24 mouse cellular contexts compared by ENCODE assay signal in the genomic region with DNA sequence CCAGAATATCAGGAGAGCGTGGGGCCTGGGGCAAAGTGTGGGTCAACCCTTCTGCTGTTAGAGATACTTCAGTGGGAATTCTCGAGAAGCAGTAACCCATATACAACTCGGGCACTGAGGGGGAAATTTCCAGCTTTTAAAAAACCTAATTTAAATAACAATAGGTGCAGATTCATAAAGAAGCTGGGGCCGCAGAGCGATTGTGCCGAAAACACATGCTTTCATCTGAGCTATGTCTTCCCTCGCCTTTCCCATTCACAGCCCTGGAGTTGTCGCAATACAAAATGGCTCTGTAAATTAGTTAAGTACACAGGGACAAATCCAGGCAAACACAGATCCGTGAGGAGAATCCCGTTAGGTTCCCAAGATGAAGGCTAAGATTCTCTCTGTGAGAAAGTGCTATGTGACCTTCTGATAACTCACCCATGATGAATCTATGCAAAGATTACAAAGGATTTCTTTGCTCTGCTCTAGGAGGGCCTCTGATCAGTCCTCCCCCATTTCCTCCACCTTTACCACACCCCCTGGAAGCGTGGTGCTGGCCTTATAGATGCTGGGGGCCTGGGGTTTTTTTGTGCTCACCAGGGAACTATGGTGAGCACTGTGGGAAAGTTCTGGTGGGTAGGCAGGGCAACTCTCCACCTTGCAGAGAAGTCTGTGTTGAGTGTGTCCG. TPM values are rescaled to one million over a fixed set of nuclear protein-coding genes. Genes with fewer than 3 reads are reported as not detected.
A peak's percentile ranks its signal among the peaks of the same experiment; 100 is the strongest.
DNase-seq lines count a peak whose midpoint lies in the region; ATAC-seq and TF ChIP-seq lines count a peak whose summit lies in the region.
"Had no signal": no experiment of that assay in that cellular context is flagged by ENCODE, and none has a peak within 500 bp of the region (broad histone marks: within the 10 kb centered on the region; RNA-seq: fewer than 3 reads in every experiment).

No protein-coding gene starts in this region.

- peaks cover 38% of the 10 kb centered on the region for H3K4me1 ChIP-seq in forebrain, embryonic 10.5 days
- peaks cover 13% of the 10 kb centered on the region for H3K4me1 ChIP-seq in forebrain, postnatal 0 days (ENCODE audit: insufficient read depth)
- H3K4me1 ChIP-seq in midbrain, embryonic 11.5 days (ENCODE audit: control insufficient read depth, insufficient read depth, low read length) = peaks cover 19% of the 10 kb centered on the region
- peaks cover 4% of the 10 kb centered on the region; the same call in 1 of the 2 replicates for H3K4me1 ChIP-seq in midbrain, embryonic 15.5 days
- peaks cover 29% of the 10 kb centered on the region for H3K4me1 ChIP-seq in forebrain, embryonic 13.5 days
- H3K4me1 ChIP-seq: stomach, embryonic 15.5 days had no signal

- H3K9ac ChIP-seq in forebrain, postnatal 0 days = no peak overlapping the region
- no peak overlapping the region for H3K9ac ChIP-seq in midbrain, embryonic 11.5 days (ENCODE audit: low read length)
- no peak overlapping the region for H3K9ac ChIP-seq in midbrain, embryonic 15.5 days
- no peak overlapping the region for H3K9ac ChIP-seq in forebrain, embryonic 13.5 days
- H3K9ac ChIP-seq: embryonic facial prominence, embryonic 15.5 days; heart, embryonic 12.5 days; hindbrain, embryonic 12.5 days; neural tube, embryonic 12.5 days; stomach, embryonic 15.5 days had no signal

- H3K27me3 ChIP-seq in forebrain, embryonic 10.5 days (ENCODE audit: poor library complexity, severe bottlenecking) = no peaks in the 10 kb centered on the region
- no peaks in the 10 kb centered on the region for H3K27me3 ChIP-seq in forebrain, postnatal 0 days (ENCODE audit: insufficient read depth, low read length)
- no peaks in the 10 kb centered on the region for H3K27me3 ChIP-seq in midbrain, embryonic 11.5 days (ENCODE audit: control insufficient read depth, insufficient read depth, low read length)
- no peaks in the 10 kb centered on the region for H3K27me3 ChIP-seq in midbrain, embryonic 15.5 days (replicated peaks)
- no peaks in the 10 kb centered on the region for H3K27me3 ChIP-seq in forebrain, embryonic 13.5 days
- H3K27me3 ChIP-seq: embryonic facial prominence, embryonic 15.5 days; heart, embryonic 12.5 days; hindbrain, embryonic 12.5 days; stomach, embryonic 15.5 days had no signal

- TF ChIP-seq CTCF in forebrain, postnatal 0 days (IDR thresholded peaks at IDR 0.05; ENCODE audit: low read depth) = no peak

- no peak overlapping the region for H3K4me2 ChIP-seq in forebrain, postnatal 0 days (ENCODE audit: low read depth)
- no peak overlapping the region for H3K4me2 ChIP-seq in midbrain, embryonic 11.5 days
- H3K4me2 ChIP-seq in midbrain, embryonic 15.5 days = no peak overlapping the region
- H3K4me2 ChIP-seq in forebrain, embryonic 13.5 days = no peak overlapping the region
- H3K4me2 ChIP-seq: embryonic facial prominence, embryonic 15.5 days; heart, embryonic 12.5 days; hindbrain, embryonic 12.5 days; neural tube, embryonic 12.5 days; stomach, embryonic 15.5 days had no signal

- no peak for ATAC-seq in forebrain, postnatal 0 days
- ATAC-seq in midbrain, embryonic 11.5 days (ENCODE audit: low FRiP score) = peak; percentile 80
- no peak for ATAC-seq in midbrain, embryonic 15.5 days (replicated peaks)
- peak; percentile 61 for ATAC-seq in forebrain, embryonic 13.5 days
- ATAC-seq: inflammation-experienced regulatory T-cells, adult 6 months had no signal

- 43% methylated on average over 12 of the region's 12 CpGs for WGBS in forebrain, embryonic 10.5 days
- WGBS in forebrain, postnatal 0 days = 21% methylated on average over 12 of the region's 12 CpGs
- 29% methylated on average over 12 of the region's 12 CpGs for WGBS in midbrain, embryonic 11.5 days
- WGBS in midbrain, embryonic 15.5 days = 22% methylated on average over 12 of the region's 12 CpGs
- 13% methylated on average over 12 of the region's 12 CpGs for WGBS in forebrain, embryonic 13.5 days

- peak; percentile 18 for DNase-seq in forebrain, embryonic 10.5 days (ENCODE audit: extremely low spot score, low spot score)
- no peak for DNase-seq in forebrain, postnatal 0 days
- peak; percentile 89 for DNase-seq in midbrain, embryonic 11.5 days (ENCODE audit: low spot score, missing footprints)
- peak; percentile 53 for DNase-seq in retina, postnatal 1 day
- no peak for DNase-seq in adrenal gland, adult 8-10 months
- DNase-seq in cerebellum, adult 11 months = no peak
- DNase-seq: adrenal gland, postnatal 14 days; cerebellum, postnatal 10 days; gastrocnemius, postnatal 25 days; heart, adult 18-20 months; heart, postnatal 10 days; kidney, adult 2 months; kidney, postnatal 10 days; lung, postnatal 4 days; right cerebral cortex, adult 18-20 months; right cerebral cortex, postnatal 4 days had no signal

- peak overlapping the region; percentile 73 for H3K27ac ChIP-seq in forebrain, embryonic 10.5 days
- H3K27ac ChIP-seq in forebrain, postnatal 0 days (ENCODE audit: low read depth, low read length) = no peak overlapping the region
- no peak overlapping the region for H3K27ac ChIP-seq in midbrain, embryonic 11.5 days (ENCODE audit: low read depth, low read length)
- no peak overlapping the region for H3K27ac ChIP-seq in midbrain, embryonic 15.5 days
- H3K27ac ChIP-seq in forebrain, embryonic 13.5 days = no peak overlapping the region
- H3K27ac ChIP-seq: embryonic facial prominence, embryonic 15.5 days; hindbrain, embryonic 12.5 days; neural tube, embryonic 12.5 days; stomach, embryonic 15.5 days had no signal

- H3K36me3 ChIP-seq in forebrain, embryonic 10.5 days (replicated peaks) = no peaks in the 10 kb centered on the region
- H3K36me3 ChIP-seq in forebrain, postnatal 0 days (ENCODE audit: insufficient read depth) = no peaks in the 10 kb centered on the region
- H3K36me3 ChIP-seq in midbrain, embryonic 11.5 days (ENCODE audit: control insufficient read depth, insufficient read depth, low read length) = no peaks in the 10 kb centered on the region
- no peaks in the 10 kb centered on the region for H3K36me3 ChIP-seq in midbrain, embryonic 15.5 days (replicated peaks)
- H3K36me3 ChIP-seq in forebrain, embryonic 13.5 days (ENCODE audit: poor library complexity, severe bottlenecking) = no peaks in the 10 kb centered on the region
- H3K36me3 ChIP-seq: embryonic facial prominence, embryonic 15.5 days; heart, embryonic 12.5 days; hindbrain, embryonic 12.5 days; neural tube, embryonic 12.5 days; stomach, embryonic 15.5 days had no signal

- H3K4me3 ChIP-seq in forebrain, embryonic 10.5 days = 0 out of 2 replicates have a peak overlapping the region, but pooled peaks have one; percentile 2
- no peak overlapping the region for H3K4me3 ChIP-seq in forebrain, postnatal 0 days (ENCODE audit: low read depth, low read length)
- no peak overlapping the region for H3K4me3 ChIP-seq in midbrain, embryonic 11.5 days (ENCODE audit: low read depth, low read length)
- no peak overlapping the region for H3K4me3 ChIP-seq in midbrain, embryonic 15.5 days
- H3K4me3 ChIP-seq in forebrain, embryonic 13.5 days = no peak overlapping the region
- H3K4me3 ChIP-seq: embryonic facial prominence, embryonic 15.5 days; heart, embryonic 12.5 days; hindbrain, embryonic 12.5 days; neural tube, embryonic 12.5 days; stomach, embryonic 15.5 days had no signal

- no peaks in the 10 kb centered on the region for H3K9me3 ChIP-seq in forebrain, embryonic 10.5 days
- H3K9me3 ChIP-seq in forebrain, postnatal 0 days (ENCODE audit: low read length) = no peaks in the 10 kb centered on the region
- no peaks in the 10 kb centered on the region for H3K9me3 ChIP-seq in midbrain, embryonic 11.5 days (ENCODE audit: control insufficient read depth, low read length)
- no peaks in the 10 kb centered on the region for H3K9me3 ChIP-seq in midbrain, embryonic 15.5 days
- H3K9me3 ChIP-seq in forebrain, embryonic 13.5 days (replicated peaks) = no peaks in the 10 kb centered on the region
- H3K9me3 ChIP-seq: embryonic facial prominence, embryonic 15.5 days; heart, embryonic 12.5 days; hindbrain, embryonic 12.5 days; neural tube, embryonic 12.5 days; stomach, embryonic 15.5 days had no signal

RNA-seq across cellular contexts. Expression of a gene that starts 22.0 kb away (rescaled TPM):
- 39.0 and 40.6 TPM in 2 replicates for polyA plus RNA-seq in forebrain, embryonic 10.5 days (2016; fragmentation: Nextera tagmentation; extraction: Ambion mirVana)
- 38.1 and 43.1 TPM in 2 replicates for total RNA-seq in forebrain, postnatal 0 days (2014; rRNA removed)
- polyA plus RNA-seq in forebrain, postnatal 0 days (2015; fragmentation: Nextera tagmentation; extraction: Ambion mirVana) = 7.8 and 13.4 TPM in 2 replicates
- polyA plus RNA-seq in midbrain, embryonic 11.5 days (2014; fragmentation: Nextera tagmentation; extraction: Ambion mirVana) = 24.1 and 25.6 TPM in 2 replicates
- 12.3 and 13.5 TPM in 2 replicates for polyA plus RNA-seq in midbrain, embryonic 15.5 days (2015; fragmentation: Nextera tagmentation; extraction: Ambion mirVana)
- polyA plus RNA-seq in forebrain, embryonic 13.5 days (2015; fragmentation: Nextera tagmentation; extraction: Ambion mirVana) = 19.3 and 23.6 TPM in 2 replicates
- total RNA-seq in adrenal gland, adult 8-10 months (2022) = 10 to 100 TPM; 26.6 to 37.3 (median 33.6) TPM

Comparison
In these comparisons a context has a peak if more than half of its experiments do, and no peak if none do; other contexts are left out.
1. DNase-seq: peak in forebrain, embryonic 10.5 days (single experiment), midbrain, embryonic 11.5 days (single experiment) and retina, postnatal 1 day (single experiment); none in forebrain, postnatal 0 days (single experiment), adrenal gland, adult 8-10 months (single experiment) and cerebellum, adult 11 months (single experiment).
2. ATAC-seq: peak in midbrain, embryonic 11.5 days (single experiment) and forebrain, embryonic 13.5 days (single experiment); none in forebrain, postnatal 0 days (single experiment) and midbrain, embryonic 15.5 days (single experiment).